Mouse (Mus musculus) C2C12 (cell line): ENCODE measurements around the gene Suclg2. TPM values are rescaled to one million over a fixed set of nuclear protein-coding genes. Genes with fewer than 3 reads are reported as not detected.

Source experiments
- H3K27me3 ChIP-seq: one replicate; pipeline ENCODE4 v1.6.1; 2011; ENCODE audit not compliant: control insufficient read depth, insufficient read depth, insufficient read length
- H3K36me3 ChIP-seq: one replicate; pipeline ENCODE4 v1.6.1; 2011; ENCODE audit not compliant: control insufficient read depth, insufficient read depth
- H3K4me3 ChIP-seq: one replicate; pipeline ENCODE4 v1.5.1; 2011; ENCODE audit warnings: mild to moderate bottlenecking, control low read depth; ENCODE audit not compliant: poor library complexity, insufficient read depth, severe bottlenecking
- H3K79me2 ChIP-seq: one replicate; pipeline ENCODE4 v1.6.1; 2011; ENCODE audit not compliant: control insufficient read depth, insufficient read depth
- H3K79me3 ChIP-seq: one replicate; pipeline ENCODE4 v1.6.1; 2011; ENCODE audit warnings: low read depth, control low read depth
- H3ac ChIP-seq: one replicate; pipeline ENCODE3; 2011; ENCODE audit warnings: low read depth; ENCODE audit not compliant: control insufficient read depth, insufficient read length
- CEBPB ChIP-seq: IDR thresholded peaks from one replicate; pipeline ENCODE4 v1.6.1; 2011; ENCODE audit warnings: low read depth, mild to moderate bottlenecking, control low read depth, moderate library complexity
- CTCF ChIP-seq: IDR thresholded peaks from one replicate; pipeline ENCODE4 v1.5.1; 2011; ENCODE audit not compliant: control insufficient read depth, insufficient read depth, insufficient read length
- FOSL1 ChIP-seq: IDR thresholded peaks from one replicate; pipeline ENCODE4 v1.8.0; 2011; ENCODE audit warnings: mild to moderate bottlenecking, low read length; ENCODE audit not compliant: poor library complexity, insufficient read depth, severe bottlenecking
- MAX ChIP-seq: IDR thresholded peaks from one replicate; pipeline ENCODE4 v1.6.1; 2011; ENCODE audit warnings: mild to moderate bottlenecking, control low read depth
- MYOD1 ChIP-seq: IDR thresholded peaks from one replicate; pipeline ENCODE4 v1.6.1; 2011; ENCODE audit warnings: low read depth; ENCODE audit not compliant: control insufficient read depth, insufficient read length
- MYOG ChIP-seq: IDR thresholded peaks from one replicate; pipeline ENCODE4 v1.6.1; 2011; ENCODE audit not compliant: control insufficient read depth, insufficient read length; ENCODE audit errors: extremely low read depth
- USF1 ChIP-seq: IDR thresholded peaks from one replicate; pipeline ENCODE4 v1.6.1; 2011; ENCODE audit warnings: low read depth, mild to moderate bottlenecking, control low read depth, moderate library complexity
- polyA plus RNA-seq: library from polyadenylated mRNA; unstranded; fragments of >200 nt; fragmentation: generic; extraction: Trizol; gene quantifications from one replicate; pipeline ENCODE4 v1.2.1, GENCODE M21; 2012; ENCODE audit warnings: missing spikeins

The Suclg2 gene
- polyA plus RNA-seq, 1 experiment = 23.2 TPM

DNA sequence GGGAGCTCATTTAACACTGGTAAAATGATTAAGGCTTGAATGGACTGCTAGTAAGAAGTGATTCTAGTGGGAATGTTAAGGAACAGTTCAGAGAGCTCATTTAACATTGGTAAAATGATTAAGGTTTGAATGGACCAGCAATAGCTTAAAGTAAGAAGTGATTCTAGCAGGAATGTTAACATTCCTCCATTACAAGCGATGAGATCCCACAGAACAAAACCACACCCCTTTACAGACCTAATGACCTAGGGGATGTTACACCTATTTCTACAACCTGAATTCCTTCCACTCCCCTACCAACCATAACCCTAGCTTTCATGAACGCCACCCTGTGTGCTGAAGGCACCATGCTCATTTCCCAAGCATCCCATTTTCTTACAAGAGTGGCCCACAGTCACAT is 81.2 kb downstream of the Suclg2 start:
- Histone ChIP-seq H3ac (no peak overlapping the region), H3K79me2 (no peaks in the 10 kb centered on the region), H3K79me3 (no peaks in the 10 kb centered on the region), H3K4me3 (no peak overlapping the region), H3K27me3 (no peaks in the 10 kb centered on the region), H3K36me3 (no peaks in the 10 kb centered on the region)
- TF ChIP-seq MYOG (no peak), USF1 (no peak), CEBPB (no peak), MAX (no peak), CTCF (no peak), FOSL1 (no peak), MYOD1 (no peak)

DNA sequence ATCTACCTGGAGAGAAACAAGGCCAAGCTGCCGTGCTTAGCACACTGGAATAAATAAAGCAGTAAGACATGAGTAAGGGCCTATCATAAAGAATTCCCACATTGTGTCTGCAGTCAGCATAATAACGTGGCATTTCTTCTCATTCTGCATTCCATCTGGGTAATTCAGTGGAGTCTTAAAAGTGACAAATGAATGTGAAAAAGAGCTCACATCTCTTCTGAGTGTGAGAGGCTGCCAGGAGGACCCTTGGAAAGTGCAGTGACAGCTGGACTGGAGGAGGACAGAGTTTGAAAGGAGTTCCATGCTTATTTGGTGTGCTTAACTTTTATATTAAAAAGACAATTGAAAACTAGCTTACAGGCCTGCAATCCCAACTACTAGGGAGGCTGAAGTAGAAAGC is 83.2 kb downstream of the Suclg2 start:
- no peak for TF ChIP-seq USF1
- no peak for TF ChIP-seq MYOD1
- no peak for TF ChIP-seq MAX
- TF ChIP-seq MYOG = no peak
- TF ChIP-seq FOSL1 = no peak
- TF ChIP-seq CTCF = no peak
- no peak for TF ChIP-seq CEBPB
- Histone ChIP-seq H3K79me3 (no peaks in the 10 kb centered on the region), H3K4me3 (no peak overlapping the region), H3K79me2 (no peaks in the 10 kb centered on the region), H3K36me3 (no peaks in the 10 kb centered on the region), H3K27me3 (no peaks in the 10 kb centered on the region), H3ac (no peak overlapping the region)

DNA sequence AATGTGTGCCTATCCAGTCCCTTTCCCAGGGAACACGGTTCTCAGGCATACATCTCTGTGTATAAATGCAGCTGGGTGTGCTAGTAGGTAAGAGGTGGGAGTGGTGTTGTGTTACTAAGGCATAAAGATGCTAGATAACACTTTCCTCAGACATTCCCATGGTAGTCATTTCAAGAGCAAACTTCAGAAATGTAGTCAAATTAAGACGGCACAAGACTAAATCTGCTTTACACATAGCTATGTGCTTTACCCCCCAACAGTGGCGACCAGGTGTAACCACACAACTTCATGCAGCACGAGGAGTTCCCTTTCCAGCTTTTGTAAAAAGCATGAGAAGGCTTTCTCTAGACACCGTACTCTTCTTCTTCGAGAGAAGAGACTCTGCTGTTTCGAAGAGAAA is 89.5 kb downstream of the Suclg2 start:
- H3ac ChIP-seq = no peak overlapping the region
- no peaks in the 10 kb centered on the region for H3K27me3 ChIP-seq
- no peaks in the 10 kb centered on the region for H3K79me3 ChIP-seq
- no peaks in the 10 kb centered on the region for H3K36me3 ChIP-seq
- H3K4me3 ChIP-seq = no peak overlapping the region
- H3K79me2 ChIP-seq = no peaks in the 10 kb centered on the region
- TF ChIP-seq CEBPB (no peak), USF1 (no peak), CTCF (no peak), MYOD1 (no peak), MYOG (no peak), FOSL1 (no peak), MAX (no peak)

DNA sequence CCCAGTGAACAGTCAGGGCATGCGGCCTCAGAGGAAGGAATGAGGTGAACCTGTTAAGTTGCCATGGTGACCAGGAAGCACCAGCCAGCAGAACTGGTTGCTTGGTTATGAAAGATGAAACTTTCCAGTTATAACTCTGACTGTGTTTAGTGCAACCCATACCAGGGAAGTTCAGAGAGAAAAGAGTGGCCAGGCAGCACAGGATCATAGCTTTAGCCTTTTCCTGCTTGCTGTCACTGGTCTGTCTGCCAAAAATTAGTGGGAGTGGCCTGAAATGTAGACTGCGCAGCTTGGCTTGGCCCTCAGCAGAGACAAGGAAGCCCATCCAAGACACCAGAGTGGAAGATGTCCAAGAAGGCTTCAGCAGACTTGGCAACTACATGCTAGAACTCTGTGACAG is 96.8 kb downstream of the Suclg2 start:
- no peaks in the 10 kb centered on the region for H3K79me3 ChIP-seq
- H3K27me3 ChIP-seq = no peaks in the 10 kb centered on the region
- H3K79me2 ChIP-seq = no peaks in the 10 kb centered on the region
- no peak overlapping the region for H3K4me3 ChIP-seq
- H3K36me3 ChIP-seq = no peaks in the 10 kb centered on the region
- TF ChIP-seq CTCF (no peak), MYOG (no peak), USF1 (no peak), CEBPB (no peak)
- no peak overlapping the region for H3ac ChIP-seq

DNA sequence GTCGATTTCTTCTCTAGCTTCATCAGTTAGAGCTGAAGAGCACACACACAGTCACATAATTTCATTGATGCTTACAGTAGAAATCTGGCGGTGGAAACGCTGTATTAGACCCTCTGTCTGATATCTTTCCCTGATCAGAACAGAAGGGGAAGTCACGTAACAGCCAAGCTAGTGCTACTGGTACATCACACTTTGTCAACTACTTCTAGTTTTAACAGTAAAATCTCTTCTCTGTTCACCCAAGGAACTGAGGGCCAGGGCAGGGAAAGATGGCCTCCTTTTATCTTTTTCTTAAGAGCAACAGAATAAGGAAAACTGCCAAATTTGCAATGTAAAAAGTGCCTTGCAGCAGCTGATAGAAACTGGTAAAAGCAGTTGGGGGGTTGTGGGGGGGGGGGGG is 97.8 kb downstream of the Suclg2 start:
- H3K36me3 ChIP-seq = no peaks in the 10 kb centered on the region
- TF ChIP-seq CEBPB (no peak), FOSL1 (no peak), USF1 (no peak), CTCF (no peak), MYOG (no peak), MAX (no peak), MYOD1 (no peak)
- H3K79me2 ChIP-seq = no peaks in the 10 kb centered on the region
- H3K4me3 ChIP-seq = no peak overlapping the region
- H3ac ChIP-seq = no peak overlapping the region
- no peaks in the 10 kb centered on the region for H3K27me3 ChIP-seq
- H3K79me3 ChIP-seq = no peaks in the 10 kb centered on the region

DNA sequence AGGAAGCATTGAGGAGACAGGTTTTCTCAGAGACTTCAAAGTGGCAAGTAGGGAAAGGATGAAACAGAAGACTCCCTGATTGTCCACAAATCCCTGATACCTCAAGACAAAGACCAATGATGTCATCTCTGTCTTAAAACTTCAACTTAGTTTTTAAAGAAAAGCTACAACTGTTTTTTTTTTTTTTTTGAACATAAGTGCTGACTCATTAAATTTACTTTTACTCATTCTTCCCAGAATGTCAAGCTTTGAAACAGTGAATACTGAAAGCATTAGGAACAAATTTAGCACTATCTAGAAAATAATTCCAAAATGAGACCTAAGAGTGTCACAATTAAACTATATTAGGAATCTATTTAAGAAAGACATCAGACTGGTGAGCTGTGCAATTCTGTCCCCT is 98.8 kb downstream of the Suclg2 start:
- no peaks in the 10 kb centered on the region for H3K79me3 ChIP-seq
- H3K36me3 ChIP-seq = no peaks in the 10 kb centered on the region
- no peaks in the 10 kb centered on the region for H3K79me2 ChIP-seq
- TF ChIP-seq FOSL1 (no peak), CEBPB (no peak), MAX (no peak), CTCF (no peak), USF1 (no peak), MYOG (no peak), MYOD1 (no peak)
- no peak overlapping the region for H3ac ChIP-seq
- H3K4me3 ChIP-seq = no peak overlapping the region
- H3K27me3 ChIP-seq = no peaks in the 10 kb centered on the region

DNA sequence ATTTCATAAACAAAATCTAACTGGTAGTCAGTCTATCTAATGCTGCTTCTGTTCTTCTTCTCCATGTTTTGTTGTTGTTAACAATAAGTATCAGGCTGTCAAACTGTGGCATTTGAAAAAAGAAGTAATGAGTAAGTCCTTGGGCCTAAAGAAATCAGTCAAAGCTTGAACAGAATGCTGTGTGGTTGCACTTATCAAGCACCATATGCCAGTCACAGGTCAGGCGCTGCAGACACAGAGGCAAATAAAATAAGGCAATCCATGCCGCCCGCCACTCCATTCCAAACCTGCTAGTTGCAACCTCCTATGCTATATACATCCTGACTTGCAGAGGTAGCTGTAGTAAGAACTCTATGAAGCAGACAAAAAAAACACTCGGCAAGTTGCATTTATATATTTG is 100.2 kb downstream of the Suclg2 start:
- no peak overlapping the region for H3ac ChIP-seq
- no peak for TF ChIP-seq MAX
- no peak for TF ChIP-seq USF1
- no peak for TF ChIP-seq CTCF
- TF ChIP-seq MYOG = no peak
- no peak for TF ChIP-seq MYOD1
- TF ChIP-seq FOSL1 = no peak
- TF ChIP-seq CEBPB = no peak
- no peak overlapping the region for H3K4me3 ChIP-seq

More for the DNA sequence above, 100.2 kb downstream of the Suclg2 start:
- Histone ChIP-seq H3K36me3 (no peaks in the 10 kb centered on the region), H3K79me2 (no peaks in the 10 kb centered on the region), H3K79me3 (no peaks in the 10 kb centered on the region), H3K27me3 (no peaks in the 10 kb centered on the region)
